Mouse (Mus musculus) gastrocnemius, postnatal 10 days (tissue): ENCODE measurements at regions not wholly inside any gene's neighbourhood (a gene's known extent, or its start where the extent isn't known, plus 50 kb on each side); places are given as distances from the start of the nearest gene placed in this dataset.
"Not testable (repeated sequence)": the region's sequence is repeated elsewhere in the genome, so short reads cannot be mapped to it uniquely, and the experiment has no call there.

Source experiments
- DNase-seq: peaks from one replicate; pipeline ENCODE4 v3.0.0; 2021; ENCODE audit warnings: mixed read lengths

DNA sequence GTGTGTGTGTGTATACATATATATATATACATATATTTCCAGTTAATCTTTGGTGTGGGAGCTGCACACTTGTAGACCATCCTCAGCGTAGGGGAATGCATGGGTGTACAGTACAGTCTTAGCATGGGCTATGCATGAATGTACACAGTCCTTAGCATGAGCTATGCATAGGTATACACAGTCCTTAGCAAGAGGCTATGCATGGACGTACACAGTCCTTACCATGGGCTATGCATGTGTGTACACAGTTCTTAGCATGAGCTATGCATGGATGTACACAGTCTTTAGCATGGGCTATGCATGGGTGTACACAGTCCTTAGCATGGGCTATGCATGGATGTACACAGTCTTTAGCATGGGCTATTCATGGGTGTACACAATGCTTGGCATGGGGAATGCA, 70.5 kb downstream of the Rchy1 start:
- no peak for DNase-seq

DNA sequence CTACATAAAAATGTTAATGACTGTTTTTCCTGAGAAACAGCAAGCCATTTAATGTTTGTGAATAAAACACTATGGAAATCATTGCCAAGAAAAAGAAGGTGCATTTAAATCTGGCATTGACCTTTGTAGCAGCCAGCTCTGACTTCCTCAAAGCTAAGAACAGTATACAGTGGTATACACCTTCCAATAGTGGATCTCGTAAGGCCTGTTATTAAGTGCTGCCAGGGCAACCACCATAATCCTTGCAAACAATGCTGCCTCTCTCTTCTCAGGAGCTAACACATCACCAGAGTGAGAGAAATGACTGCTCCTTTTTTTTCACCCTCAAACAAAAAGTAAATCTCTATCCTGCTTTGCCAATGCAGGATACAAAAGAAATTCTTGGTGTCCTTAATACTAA, 81.1 kb downstream of the Rchy1 start:
- no peak for DNase-seq

DNA sequence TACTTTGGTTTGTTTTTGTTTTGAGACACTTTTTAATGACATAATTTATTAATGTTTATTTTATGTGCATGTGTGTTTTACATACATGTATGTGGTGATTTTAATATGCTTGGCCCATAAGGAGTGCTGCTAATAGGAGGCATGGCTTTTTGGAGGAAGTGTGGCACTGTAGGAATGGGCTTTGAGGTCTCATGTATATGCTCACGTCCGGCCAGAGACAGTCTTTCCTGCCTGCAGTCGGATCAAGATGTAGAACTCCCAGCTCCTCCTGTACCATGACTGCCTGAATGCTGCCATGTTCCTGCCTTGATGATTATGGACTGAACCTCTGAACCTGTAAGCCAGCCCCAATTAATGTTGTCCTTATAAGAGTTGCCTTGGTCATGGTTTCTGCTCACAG, 82.6 kb downstream of the Rchy1 start:
- no peak for DNase-seq

DNA sequence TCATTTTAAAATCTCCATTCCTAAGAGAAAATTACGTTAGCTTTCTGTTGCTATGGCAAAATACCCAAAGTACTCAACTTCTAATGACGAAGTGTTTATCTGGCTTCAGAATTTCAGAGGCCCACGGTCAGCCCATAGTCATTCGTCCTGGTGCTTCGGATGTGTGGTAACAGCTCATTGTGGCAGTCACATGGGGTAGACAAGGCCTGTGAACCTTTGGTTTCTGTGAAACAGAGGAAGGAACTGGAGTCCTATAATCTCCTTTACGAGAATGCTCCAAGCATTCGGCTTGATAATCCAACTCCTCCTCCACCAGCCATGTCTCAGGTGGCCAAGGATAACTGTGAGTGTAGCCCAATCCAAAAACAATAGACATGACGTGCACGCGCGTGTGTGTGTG, 84.2 kb downstream of the Rchy1 start:
- no peak for DNase-seq

DNA sequence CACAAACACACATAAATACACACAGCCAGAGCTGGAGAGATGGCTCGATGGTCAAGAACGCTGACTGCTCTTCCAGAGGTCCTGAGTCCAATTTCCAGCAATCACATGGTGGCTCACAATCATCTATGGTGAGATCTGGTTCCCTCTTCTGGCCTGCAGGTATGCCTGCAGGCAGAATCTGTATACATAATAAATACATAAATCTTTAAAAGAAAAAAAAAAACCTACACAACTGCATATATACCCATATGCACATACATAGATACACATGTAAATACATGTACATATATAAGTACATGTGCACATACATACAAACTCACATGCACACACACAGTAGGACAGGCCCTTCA, 86.2 kb downstream of the Rchy1 start:
- DNase-seq = no peak

DNA sequence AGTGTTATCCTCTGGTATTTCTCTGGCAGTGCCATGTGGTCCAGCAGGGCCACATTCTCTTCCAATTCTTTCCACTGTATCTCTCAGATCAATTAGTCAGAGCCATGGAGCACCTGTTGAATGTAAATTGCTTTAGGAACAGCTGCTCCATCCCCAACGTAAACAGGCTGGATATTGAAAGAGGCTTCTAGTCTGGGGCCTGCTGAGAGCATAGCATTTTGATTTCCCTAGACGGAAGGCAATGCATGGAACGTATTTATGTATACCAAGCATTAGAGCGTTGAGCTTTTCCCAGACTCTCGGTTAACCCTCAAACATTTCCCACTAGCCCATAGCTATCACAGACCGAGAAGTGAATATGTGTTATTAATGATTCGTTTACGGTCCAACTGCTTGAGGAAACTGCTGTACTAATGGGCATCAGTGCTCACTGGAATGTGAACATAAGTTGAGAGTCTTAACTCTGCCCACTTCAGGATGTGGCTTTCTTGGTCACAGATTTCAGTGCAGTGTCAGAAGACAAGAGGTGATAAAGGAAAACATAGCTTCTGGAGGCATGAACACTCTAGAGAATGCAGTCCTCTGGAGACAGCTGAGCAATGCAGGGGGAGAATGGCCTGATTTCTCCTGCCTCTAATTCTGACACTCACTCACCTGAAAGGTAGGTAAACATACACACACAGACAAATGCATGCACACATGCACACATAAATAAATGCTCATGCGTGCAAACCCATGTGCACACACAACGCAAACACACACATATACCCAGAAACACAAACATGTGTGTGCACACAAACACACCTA, 86.8 kb downstream of the Rchy1 start:
- no peak for DNase-seq

DNA sequence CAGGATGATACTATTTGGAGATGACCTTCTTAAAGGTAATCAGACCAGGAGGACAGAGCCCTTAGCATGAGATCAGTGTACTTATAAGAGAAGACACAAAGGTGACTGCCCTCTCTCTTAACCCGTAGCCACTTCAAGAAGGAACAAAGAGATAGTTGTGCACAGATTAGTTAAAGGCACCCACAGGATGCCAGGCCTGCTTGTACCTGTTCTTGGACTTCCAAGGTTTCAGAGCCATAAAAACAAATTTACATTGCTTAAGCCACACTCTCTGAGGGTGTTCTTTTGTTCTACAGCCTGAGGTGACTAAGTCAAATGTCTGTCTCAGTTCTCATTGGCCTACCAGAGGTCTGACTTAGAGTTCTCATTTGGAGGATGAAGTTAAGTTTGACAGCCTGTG, 90.1 kb downstream of the Rchy1 start:
- no peak for DNase-seq

DNA sequence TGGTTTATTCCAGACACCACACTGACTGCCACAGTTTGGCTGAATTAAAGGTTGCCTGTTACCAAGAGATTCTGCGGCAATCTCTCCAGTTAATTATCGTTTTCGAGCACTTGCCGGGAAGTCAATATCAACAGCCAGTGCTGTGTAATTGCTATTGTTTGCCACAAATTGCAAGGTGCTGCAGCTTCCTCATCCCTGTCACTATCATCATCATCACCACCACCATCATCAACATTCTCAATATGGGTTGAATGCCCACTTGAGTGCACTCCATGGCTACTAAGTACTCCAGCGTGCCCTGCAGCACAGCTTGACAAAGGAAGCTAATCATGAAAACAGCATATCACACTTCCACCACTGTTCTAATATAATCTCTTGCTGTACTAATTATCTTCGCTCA, 93.1 kb downstream of the Rchy1 start:
- no peak for DNase-seq

DNA sequence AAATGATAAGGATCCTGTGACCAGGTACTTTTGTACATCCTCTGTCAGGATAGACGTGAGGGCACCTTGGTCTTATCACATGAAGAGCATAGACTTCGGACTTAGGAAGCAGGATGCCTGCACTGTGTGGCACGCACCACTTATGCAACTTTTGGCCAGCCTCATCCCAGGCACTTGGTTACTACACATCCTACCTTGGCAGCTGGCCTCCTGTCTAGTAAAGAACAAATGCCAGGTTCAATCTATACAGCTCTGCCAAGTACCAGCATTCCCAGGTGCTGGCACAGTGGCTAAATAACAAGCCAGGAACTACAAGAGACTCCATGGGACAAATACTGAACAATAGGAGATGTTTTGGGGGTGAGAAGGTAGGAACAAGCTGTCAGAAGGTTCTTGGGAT, 96.7 kb downstream of the Rchy1 start:
- no peak for DNase-seq

DNA sequence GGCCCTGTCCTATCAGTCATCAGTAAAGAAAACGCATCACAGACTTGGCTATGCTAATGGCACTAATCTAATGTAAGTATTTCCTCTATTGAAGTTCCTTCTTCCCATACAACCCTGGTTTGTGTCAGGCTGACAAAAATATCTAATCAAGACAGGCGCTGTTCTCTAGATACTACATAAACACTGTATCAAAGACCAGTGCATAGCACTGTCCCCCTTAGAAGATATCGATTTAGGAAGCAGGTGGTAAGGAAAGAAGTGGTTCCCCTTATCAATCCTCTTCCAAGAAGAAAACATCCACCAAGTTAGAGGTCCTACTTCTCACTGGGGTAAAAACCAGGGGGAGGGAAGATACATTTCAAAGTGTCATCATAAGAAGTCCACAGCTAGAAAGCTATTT, 97.5 kb downstream of the Rchy1 start:
- DNase-seq = no peak

DNA sequence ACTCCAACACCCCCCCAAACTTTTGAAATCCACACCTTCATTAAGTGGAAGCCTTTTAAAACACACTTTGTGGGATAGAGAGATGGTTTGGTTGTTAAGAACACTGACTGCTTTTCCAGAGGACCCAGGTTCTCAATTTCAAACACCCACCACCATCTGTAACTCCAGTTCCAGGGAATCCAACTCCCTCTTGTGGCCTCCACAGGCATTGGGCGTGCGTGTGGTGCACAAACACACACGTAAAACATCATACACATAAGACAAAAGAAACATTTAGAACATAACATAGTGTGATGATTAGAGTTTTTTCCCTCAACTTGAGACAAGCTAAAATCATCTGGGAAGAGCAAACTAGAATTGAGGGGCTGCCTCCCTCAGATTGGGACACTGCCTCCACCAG, 100.0 kb downstream of the Rchy1 start:
- no peak for DNase-seq

DNA sequence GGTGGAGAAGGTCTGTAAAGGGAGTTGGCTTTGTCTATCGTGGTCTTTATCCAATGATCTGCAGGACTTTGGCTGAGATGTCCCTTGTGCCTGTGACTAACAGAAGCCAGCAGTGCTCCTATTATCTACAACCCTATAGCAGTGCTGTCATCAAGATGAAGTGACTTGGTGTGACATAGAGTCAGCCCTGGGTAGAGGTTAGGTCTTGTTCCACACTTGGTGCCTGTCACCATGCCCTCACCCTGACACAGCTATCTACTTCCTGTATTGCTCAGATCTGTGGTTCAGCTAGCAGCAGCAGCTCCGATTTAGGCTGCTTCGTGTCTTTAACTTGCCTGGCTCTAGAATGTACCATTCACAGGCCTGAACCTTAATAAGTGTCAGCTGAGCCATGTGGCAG, 100.6 kb downstream of the Rchy1 start:
- DNase-seq = no peak

DNA sequence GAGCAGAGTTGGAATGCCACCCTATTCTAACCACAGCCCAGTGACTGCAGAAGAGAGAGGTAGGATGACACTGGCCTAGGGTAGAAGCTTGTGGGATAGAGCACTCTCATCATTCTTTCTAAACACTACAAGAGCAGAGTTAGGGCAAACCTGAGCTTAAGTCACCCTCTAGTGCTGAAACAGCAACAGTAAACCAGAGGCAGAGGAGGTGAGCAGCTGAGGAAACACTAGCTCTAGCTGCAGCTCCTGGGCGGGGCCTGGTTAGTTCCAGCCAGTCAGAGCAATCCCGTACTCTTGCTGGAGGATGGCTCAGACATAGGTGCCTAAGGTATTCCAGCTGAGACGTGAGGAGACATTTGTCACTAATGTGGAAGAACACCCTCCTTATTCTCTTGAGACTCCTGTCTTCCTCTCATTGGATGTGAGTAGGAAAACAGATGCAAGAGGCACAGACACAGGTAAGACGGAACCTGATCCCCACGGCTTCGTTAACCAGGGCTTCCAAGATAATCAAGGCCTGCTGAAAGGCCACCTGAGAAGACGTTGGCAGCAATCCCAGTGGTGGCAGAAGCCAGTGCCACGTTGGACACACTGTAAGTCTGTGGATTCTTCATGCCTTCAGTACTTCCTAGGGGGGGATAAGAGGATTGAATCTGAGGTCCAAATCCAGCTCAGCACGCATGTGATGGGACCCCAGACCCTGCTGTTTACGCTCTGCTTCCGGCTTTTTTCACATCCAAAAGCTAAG, 101.3 kb downstream of the Rchy1 start:
- DNase-seq = no peak

DNA sequence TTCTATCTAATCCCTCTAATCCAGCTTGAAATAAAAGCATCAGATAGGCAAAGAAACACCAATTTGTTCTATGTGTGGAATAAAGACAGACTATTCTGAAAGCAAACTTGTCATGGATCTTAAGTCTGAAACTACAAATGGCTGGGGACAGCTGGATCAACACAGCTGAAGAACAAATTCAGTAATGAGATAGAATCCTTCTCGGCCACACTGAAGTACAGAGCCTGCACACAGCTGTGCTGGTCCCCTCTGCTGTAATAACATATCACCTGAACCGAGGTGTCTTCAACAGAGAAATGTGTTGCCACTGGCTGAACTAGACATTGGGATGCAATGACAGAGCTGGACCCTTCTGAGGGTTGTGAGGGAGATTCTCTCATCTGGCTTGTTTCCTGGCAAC, 102.4 kb downstream of the Rchy1 start:
- no peak for DNase-seq

DNA sequence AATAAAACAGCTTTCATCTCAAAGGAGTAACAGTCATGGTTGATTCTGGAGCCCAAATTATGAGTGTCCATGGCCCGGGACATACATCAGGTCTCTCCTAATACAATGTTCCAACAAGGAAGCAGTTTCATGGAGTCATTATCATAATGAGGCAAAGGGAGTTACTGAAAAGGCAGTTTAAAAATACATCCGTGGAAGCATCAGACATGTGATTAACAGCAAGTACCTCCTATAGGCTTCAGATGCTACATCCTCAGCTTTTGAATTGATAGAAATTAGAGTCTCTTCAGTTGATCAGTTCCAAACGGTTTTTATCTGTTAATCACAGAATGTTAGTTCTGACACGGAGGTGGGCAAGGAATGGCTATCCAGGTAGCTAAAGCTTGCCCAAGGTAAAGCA, 110.5 kb downstream of the Rchy1 start:
- DNase-seq = no peak

DNA sequence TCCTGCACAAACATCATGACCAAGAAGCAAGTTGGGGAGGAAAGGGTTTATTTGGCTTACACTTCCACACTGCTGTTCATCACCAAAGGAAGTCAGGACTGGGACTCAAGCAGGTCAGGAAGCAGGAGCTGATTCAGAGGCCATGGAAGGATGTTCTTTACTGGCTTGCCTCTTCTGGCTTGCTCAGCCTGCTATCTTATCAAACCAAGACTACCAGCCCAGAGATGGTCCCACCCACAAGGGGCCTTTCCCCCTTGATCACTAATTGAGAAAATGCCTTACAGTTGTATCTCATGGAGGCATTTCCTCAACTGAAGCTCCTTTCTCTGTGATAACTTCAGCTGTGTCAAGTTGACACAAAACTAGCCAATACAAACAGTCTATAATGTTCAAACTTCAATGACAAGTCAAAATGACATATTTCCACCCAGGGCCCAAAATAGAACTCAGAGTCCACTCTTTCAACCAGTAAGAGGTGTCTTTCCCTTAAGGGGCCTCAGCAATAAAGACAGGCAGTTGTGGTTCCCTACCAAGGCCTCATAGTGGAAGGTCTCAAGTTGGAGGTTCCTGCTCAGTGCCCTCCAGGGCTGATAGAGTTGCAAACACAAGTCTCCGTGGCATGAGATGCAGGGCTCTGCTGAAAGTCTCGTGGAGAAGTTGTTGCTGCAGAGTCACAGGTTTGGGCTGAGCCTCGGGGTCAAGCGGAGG, 111.9 kb downstream of the Rchy1 start:
- not testable (repeated sequence) for DNase-seq

DNA sequence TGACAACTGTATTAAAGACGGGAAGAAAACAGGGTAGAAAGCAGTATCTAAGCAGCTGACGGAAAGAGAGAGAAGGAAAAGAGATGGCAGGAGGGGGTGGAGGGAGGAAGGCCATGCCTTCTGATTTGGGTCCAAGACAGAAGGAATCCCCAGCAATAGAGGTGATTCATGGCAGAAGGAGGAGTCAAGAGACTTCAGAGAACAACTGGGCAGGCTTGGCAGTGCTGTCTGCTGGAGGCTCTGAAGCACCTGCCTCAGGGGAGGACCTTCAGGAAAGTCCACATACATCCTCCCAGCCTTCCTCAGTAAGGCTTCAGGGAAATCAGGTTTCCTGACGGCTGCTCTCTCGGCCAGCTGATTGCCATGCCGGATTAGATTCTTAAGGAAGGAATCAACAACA, 112.4 kb downstream of the Rchy1 start:
- DNase-seq = no peak

DNA sequence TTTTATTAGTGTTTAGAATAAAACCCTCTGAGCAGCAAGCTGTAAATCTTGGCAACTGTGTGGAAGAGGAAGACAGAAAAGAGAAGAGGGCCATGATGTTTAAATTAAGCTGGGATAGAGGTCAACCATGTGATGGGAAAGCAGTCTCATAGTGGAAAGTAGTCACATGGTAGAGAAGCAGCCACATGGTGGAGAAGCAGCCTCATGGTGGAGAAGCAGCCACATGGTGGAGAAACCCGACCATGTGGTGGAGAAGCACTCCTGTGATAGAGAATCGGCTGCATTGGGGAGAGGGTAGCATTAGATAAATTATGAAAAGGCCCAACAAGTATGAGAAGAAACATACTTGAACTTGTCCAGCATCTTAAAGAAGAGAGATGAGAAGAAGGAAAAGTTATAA, 113.3 kb downstream of the Rchy1 start:
- DNase-seq = no peak

DNA sequence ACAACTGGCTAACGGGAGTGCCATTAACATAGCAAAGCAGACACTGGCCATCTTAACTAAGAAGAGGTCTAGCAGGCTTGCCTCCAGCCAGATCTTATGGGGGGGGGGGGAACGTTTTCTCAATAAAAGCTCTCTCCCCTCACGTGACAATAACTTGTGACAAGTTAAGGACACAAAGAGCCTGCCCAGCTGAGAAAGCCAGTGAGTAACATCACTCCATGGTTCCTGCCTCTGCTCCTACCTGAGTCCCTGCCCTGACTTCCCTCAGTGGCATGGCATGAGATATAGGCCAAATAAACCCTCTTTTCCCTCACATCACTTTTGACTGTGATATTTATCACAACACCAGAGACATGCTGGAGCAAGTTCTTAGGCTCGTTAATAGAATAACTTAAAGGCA, 113.8 kb downstream of the Rchy1 start:
- no peak for DNase-seq

DNA sequence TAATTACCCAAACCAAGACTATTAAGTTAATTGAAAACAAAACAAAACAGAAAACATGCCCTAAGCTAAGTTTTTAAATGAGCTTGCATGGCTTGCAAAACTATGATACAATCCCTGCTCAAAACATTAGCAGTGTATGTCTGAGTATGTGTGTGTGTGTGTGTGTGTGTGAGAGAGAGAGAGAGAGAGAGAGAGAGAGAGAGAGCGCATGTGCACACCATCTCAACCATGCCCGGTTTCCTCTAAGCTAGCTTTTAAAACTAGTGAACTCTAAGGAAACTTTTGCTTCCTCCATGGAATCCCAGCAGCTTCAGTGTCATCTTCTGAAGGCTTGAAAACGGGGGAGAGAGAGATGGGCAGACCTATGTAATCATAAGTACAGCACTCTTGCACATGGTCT, 114.3 kb downstream of the Rchy1 start:
- no peak for DNase-seq

DNA sequence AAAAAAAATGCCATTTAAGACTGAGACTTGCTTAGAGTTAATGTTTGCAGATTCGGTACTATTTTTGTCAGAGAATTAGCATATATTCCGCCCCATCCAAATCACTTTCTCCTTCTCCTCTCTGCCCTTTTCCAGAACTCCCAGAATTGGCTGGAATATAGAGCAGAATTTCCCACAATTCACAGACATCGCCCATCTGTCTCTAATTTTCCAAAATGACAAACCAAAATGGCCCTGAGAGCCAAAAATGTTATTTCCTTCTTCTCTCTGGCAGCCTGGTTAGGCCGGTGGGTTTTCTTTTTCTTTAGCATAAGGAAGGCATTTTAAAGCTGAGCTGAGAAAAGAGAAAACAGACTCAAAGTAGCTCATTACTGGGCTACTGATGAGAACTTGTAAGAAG, 119.8 kb downstream of the Rchy1 start:
- DNase-seq = no peak

DNA sequence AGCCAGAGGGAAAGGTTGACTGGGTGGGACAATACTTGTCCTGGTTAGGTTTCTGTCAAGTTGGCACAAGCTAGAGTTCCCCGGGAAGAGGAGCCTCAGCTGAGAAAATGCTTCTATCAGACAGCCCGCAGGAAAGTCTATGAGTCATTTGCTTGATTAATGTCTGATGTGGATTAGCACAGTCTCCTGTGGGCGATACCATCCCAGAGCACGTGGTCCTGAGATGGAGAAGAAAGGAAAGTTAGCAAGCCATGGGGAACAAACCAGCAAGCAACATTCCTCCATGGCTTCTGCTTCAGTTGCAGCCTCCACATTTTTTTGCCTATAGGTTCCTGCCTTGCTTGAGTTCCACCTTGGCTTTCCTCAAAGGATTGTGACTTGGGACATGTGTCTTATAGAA, 121.8 kb downstream of the Rchy1 start:
- DNase-seq = no peak

DNA sequence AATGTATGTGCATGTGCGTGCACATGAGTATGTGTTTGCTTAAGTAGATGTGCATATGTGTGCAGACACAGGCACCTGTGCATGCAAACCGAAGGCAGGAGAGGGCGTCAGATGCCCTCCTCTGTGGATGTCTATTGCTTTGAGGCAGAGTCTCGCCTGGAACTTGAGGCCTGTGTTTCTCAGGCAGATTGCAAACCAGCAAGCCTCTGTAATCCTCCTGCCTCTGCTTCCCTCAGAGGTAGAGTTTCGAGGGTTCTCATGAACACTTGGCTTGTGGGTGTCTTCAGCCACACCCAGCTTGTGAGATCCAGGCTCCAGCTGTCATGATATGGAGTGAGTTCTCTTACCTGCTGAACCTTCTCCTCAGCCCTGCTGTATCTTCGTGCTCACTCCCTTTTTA, 134.4 kb downstream of the Rchy1 start:
- DNase-seq = no peak

DNA sequence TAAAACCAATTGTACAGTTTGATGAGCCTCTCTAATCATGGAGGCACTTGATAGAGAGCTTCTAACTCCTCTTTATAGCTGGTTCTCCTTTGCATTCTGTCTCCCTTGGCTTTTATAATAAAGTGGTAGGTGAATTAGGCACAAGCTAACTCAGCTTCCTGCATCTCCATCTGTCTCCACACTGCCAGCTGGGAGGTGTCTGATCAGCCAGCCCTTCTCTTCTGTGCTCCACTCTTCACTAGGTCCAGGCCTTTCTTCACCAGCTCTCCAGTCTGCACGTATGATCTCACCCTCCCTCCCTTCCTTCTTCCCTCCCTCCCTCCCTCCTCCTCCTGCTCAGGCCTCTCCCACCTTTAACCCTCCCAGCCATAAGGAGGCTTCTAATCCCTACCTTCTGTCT, 136.2 kb downstream of the Rchy1 start:
- no peak for DNase-seq
